Mouse (Mus musculus) liver, embryonic 13.5 days (tissue): ENCODE measurements around the gene H13. TPM values are rescaled to one million over a fixed set of nuclear protein-coding genes. Genes with fewer than 3 reads are reported as not detected.
A peak's percentile ranks its signal among the peaks of the same experiment; 100 is the strongest.

ENCODE experiments used
- ATAC-seq: fragments of 200-750 bp; cut with Nextera tagmentation; 2 replicates; pipeline ENCODE4 v1.8.0; 2017; ENCODE audit warnings: low read depth, mild to moderate bottlenecking, moderate number of reproducible peaks, moderate library complexity
- DNase-seq: peaks from one replicate; pipeline ENCODE4 v3.0.0; 2022
- H3K27ac ChIP-seq: fragments of 300-500 bp; sonication (generic); 2 replicates; pipeline ENCODE4 v1.5.1; 2015; ENCODE audit warnings: moderate library complexity, mild to moderate bottlenecking, inconsistent platforms
- H3K27me3 ChIP-seq: fragments of 300-500 bp; sonication (generic); 2 replicates; pipeline ENCODE4 v1.6.1; 2015; ENCODE audit warnings: mild to moderate bottlenecking, inconsistent platforms
- H3K36me3 ChIP-seq: fragments of 300-500 bp; sonication (generic); 2 replicates; pipeline ENCODE4 v1.6.1; 2015; ENCODE audit warnings: mild to moderate bottlenecking, inconsistent platforms
- H3K4me1 ChIP-seq: fragments of 300-500 bp; sonication (generic); replicated peaks from 2 replicates; pipeline ENCODE4 v1.6.1; 2015; ENCODE audit warnings: inconsistent platforms
- H3K4me2 ChIP-seq: fragments of 300-500 bp; sonication (generic); 2 replicates; pipeline ENCODE4 v1.6.1; 2015; ENCODE audit warnings: inconsistent platforms, mild to moderate bottlenecking, moderate library complexity
- H3K4me3 ChIP-seq: fragments of 300-500 bp; sonication (generic); replicated peaks from 2 replicates; pipeline ENCODE4 v1.5.1; 2015; ENCODE audit warnings: mild to moderate bottlenecking, inconsistent platforms
- H3K9ac ChIP-seq: fragments of 300-500 bp; sonication (generic); 2 replicates; pipeline ENCODE4 v1.6.1; 2015; ENCODE audit warnings: mild to moderate bottlenecking, inconsistent platforms
- H3K9me3 ChIP-seq: fragments of 300-500 bp; sonication (generic); replicated peaks from 2 replicates; pipeline ENCODE4 v1.6.1; 2016; ENCODE audit warnings: inconsistent platforms
- WGBS: fragments of 180-500 bp; shearing (Covaris S2); methylation state at CpG from one replicate; pipeline ENCODE4 v1.1.7; 2015; ENCODE audit not compliant: insufficient replicate concordance; 5-methylcytosine and 5-hydroxymethylcytosine counted together
- polyA plus RNA-seq: library from polyadenylated mRNA; unstranded; fragments of >200 nt; fragmentation: Nextera tagmentation; extraction: Ambion mirVana; gene quantifications from 2 replicates; pipeline ENCODE4 v1.2.1, GENCODE M21; 2015

H13 gene
- polyA plus RNA-seq, 1 experiment from 2014 or later, result 49.0 TPM

- Histone ChIP-seq H3K9ac (no peak overlapping the region), H3K4me1 (no peaks in the 10 kb centered on the region), H3K4me3 (no peak overlapping the region), H3K27ac (no peak overlapping the region), H3K4me2 (no peak overlapping the region), H3K27me3 (peaks cover 28% of the 10 kb centered on the region), H3K9me3 (no peaks in the 10 kb centered on the region), H3K36me3 (no peaks in the 10 kb centered on the region)
- DNase-seq, result no peak
- WGBS, result 68% methylated on average over 29 of the region's 29 CpGs
- no peak for ATAC-seq
Measured at GRCm38 (mm10) chr2:152634311-152634710, 35.0 kb upstream of the H13 start.

GRCm38 (mm10) chr2:152636246-152637005 is 32.8 kb upstream of the H13 start:
- Histone ChIP-seq H3K9me3 (no peaks in the 10 kb centered on the region), H3K27me3 (peaks cover 18% of the 10 kb centered on the region), H3K36me3 (no peaks in the 10 kb centered on the region), H3K9ac (no peak overlapping the region), H3K27ac (peak overlapping the region; percentile 55), H3K4me1 (no peaks in the 10 kb centered on the region), H3K4me2 (no peak overlapping the region), H3K4me3 (no peak overlapping the region)
- ATAC-seq, result peak; percentile 39; the same call in 1 of the 2 replicates
- DNase-seq, result no peak
- WGBS, result 42% methylated on average over 23 of the region's 23 CpGs

- Histone ChIP-seq H3K27me3 (peaks cover 18% of the 10 kb centered on the region), H3K4me1 (no peaks in the 10 kb centered on the region), H3K9ac (no peak overlapping the region), H3K36me3 (no peaks in the 10 kb centered on the region), H3K27ac (peak overlapping the region; percentile 55; the same call in 1 of the 2 replicates), H3K4me2 (no peak overlapping the region), H3K4me3 (no peak overlapping the region), H3K9me3 (no peaks in the 10 kb centered on the region)
- ATAC-seq, result no peak
- DNase-seq, result no peak
- WGBS, result 57% methylated on average over 6 of the region's 6 CpGs
Measured at GRCm38 (mm10) chr2:152637006-152637322, 32.3 kb upstream of the H13 start.

- H3K27me3 ChIP-seq, result peaks cover 18% of the 10 kb centered on the region
- no peak for ATAC-seq
- H3K9me3 ChIP-seq, result no peaks in the 10 kb centered on the region
- 74% methylated on average over 4 of the region's 4 CpGs for WGBS
- H3K36me3 ChIP-seq, result no peaks in the 10 kb centered on the region
- no peak overlapping the region for H3K4me2 ChIP-seq
- no peaks in the 10 kb centered on the region for H3K4me1 ChIP-seq
- H3K9ac ChIP-seq, result no peak overlapping the region
- no peak for DNase-seq
- H3K4me3 ChIP-seq, result no peak overlapping the region
- no peak overlapping the region for H3K27ac ChIP-seq
Measured at GRCm38 (mm10) chr2:152637381-152637780, 31.9 kb upstream of the H13 start.

GRCm38 (mm10) chr2:152638865-152639264 is 30.4 kb upstream of the H13 start:
- H3K9ac ChIP-seq, result no peak overlapping the region

GRCm38 (mm10) chr2:152639406-152640113 is 29.7 kb upstream of the H13 start:
- Histone ChIP-seq H3K4me3 (no peak overlapping the region), H3K4me2 (no peak overlapping the region), H3K9ac (no peak overlapping the region), H3K9me3 (no peaks in the 10 kb centered on the region), H3K36me3 (no peaks in the 10 kb centered on the region), H3K4me1 (no peaks in the 10 kb centered on the region), H3K27ac (peak overlapping the region; percentile 50; the same call in 1 of the 2 replicates), H3K27me3 (peaks cover 7% of the 10 kb centered on the region)
- 41% methylated on average over 11 of the region's 11 CpGs for WGBS
- no peak for ATAC-seq
- no peak for DNase-seq

More at GRCm38 (mm10) chr2:152638865-152639264, 30.4 kb upstream of the H13 start:
- H3K9me3 ChIP-seq, result no peaks in the 10 kb centered on the region
- DNase-seq (no peak), ATAC-seq (no peak)
- H3K27ac ChIP-seq, result 0 out of 2 replicates have a peak overlapping the region, but pooled peaks have one; percentile 2
- no peak overlapping the region for H3K4me3 ChIP-seq
- no peak overlapping the region for H3K4me2 ChIP-seq
- WGBS, result 60% methylated on average over 6 of the region's 6 CpGs
- H3K36me3 ChIP-seq, result no peaks in the 10 kb centered on the region
- H3K27me3 ChIP-seq, result peaks cover 11% of the 10 kb centered on the region
- no peaks in the 10 kb centered on the region for H3K4me1 ChIP-seq

GRCm38 (mm10) chr2:152652901-152653620 is 16.2 kb upstream of the H13 start:
- ATAC-seq (no peak), DNase-seq (no peak)
- Histone ChIP-seq H3K9me3 (no peaks in the 10 kb centered on the region), H3K4me3 (no peak overlapping the region), H3K27me3 (no peaks in the 10 kb centered on the region), H3K4me2 (no peak overlapping the region), H3K27ac (no peak overlapping the region), H3K9ac (no peak overlapping the region), H3K4me1 (0 out of 2 replicates have a peak, but pooled peaks cover 4% of the 10 kb centered on the region), H3K36me3 (no peaks in the 10 kb centered on the region)
- 47% methylated on average over 10 of the region's 10 CpGs for WGBS

GRCm38 (mm10) chr2:152653874-152654715 is 15.2 kb upstream of the H13 start:
- no peaks in the 10 kb centered on the region for H3K27me3 ChIP-seq
- H3K4me2 ChIP-seq, result no peak overlapping the region
- 31% methylated on average over 14 of the region's 14 CpGs for WGBS
- no peak for ATAC-seq
- H3K9me3 ChIP-seq, result no peaks in the 10 kb centered on the region
- DNase-seq, result no peak
- H3K27ac ChIP-seq, result no peak overlapping the region
- H3K36me3 ChIP-seq, result no peaks in the 10 kb centered on the region
- 0 out of 2 replicates have a peak, but pooled peaks cover 4% of the 10 kb centered on the region for H3K4me1 ChIP-seq
- no peak overlapping the region for H3K9ac ChIP-seq
- H3K4me3 ChIP-seq, result no peak overlapping the region

GRCm38 (mm10) chr2:152657398-152657797 is 11.9 kb upstream of the H13 start:
- Histone ChIP-seq H3K4me1 (0 out of 2 replicates have a peak, but pooled peaks cover 4% of the 10 kb centered on the region), H3K36me3 (no peaks in the 10 kb centered on the region), H3K27ac (no peak overlapping the region), H3K4me2 (no peak overlapping the region), H3K9me3 (no peaks in the 10 kb centered on the region), H3K9ac (no peak overlapping the region), H3K4me3 (no peak overlapping the region), H3K27me3 (no peaks in the 10 kb centered on the region)
- 43% methylated on average over 10 of the region's 10 CpGs for WGBS
- DNase-seq (no peak), ATAC-seq (no peak)

- DNase-seq (no peak), ATAC-seq (no peak)
- Histone ChIP-seq H3K9ac (no peak overlapping the region), H3K4me2 (no peak overlapping the region), H3K4me3 (no peak overlapping the region), H3K27ac (no peak overlapping the region), H3K9me3 (no peaks in the 10 kb centered on the region), H3K36me3 (no peaks in the 10 kb centered on the region), H3K4me1 (no peaks in the 10 kb centered on the region), H3K27me3 (no peaks in the 10 kb centered on the region)
- 53% methylated on average over 6 of the region's 6 CpGs for WGBS
Measured at GRCm38 (mm10) chr2:152661163-152661562, 8.1 kb upstream of the H13 start.
